Mouse (Mus musculus) limb, embryonic 11.5 days (tissue): Measurements from ENCODE around the gene Syngr2. TPM values are rescaled to one million over a fixed set of nuclear protein-coding genes. Genes with fewer than 3 reads are reported as not detected.
"Not testable (repeated sequence)": the region's sequence is repeated elsewhere in the genome, so short reads cannot be mapped to it uniquely, and the experiment has no call there.

ENCODE experiments used
- ATAC-seq: fragments of 200-750 bp; cut with Nextera tagmentation; 2 replicates; pipeline ENCODE4 v1.8.0; 2017; ENCODE audit warnings: low read depth; ENCODE audit not compliant: insufficient number of reproducible peaks, low FRiP score, low TSS enrichment
- DNase-seq: peaks from one replicate; pipeline ENCODE4 v3.0.0-alpha.2; 2015; ENCODE audit warnings: low spot score
- H3K27ac ChIP-seq: fragments of 300-500 bp; sonication (generic); replicated peaks from 2 replicates; pipeline ENCODE4 v1.5.1; 2014; ENCODE audit warnings: low read depth, mild to moderate bottlenecking, low read length
- H3K27me3 ChIP-seq: fragments of 300-500 bp; sonication (generic); 2 replicates; pipeline ENCODE4 v1.6.1; 2014; ENCODE audit warnings: mild to moderate bottlenecking, low read length, mixed read lengths; ENCODE audit not compliant: control insufficient read depth, insufficient read depth
- H3K36me3 ChIP-seq: fragments of 300-500 bp; sonication (generic); 2 replicates; pipeline ENCODE4 v1.6.1; 2014; ENCODE audit warnings: mild to moderate bottlenecking, low read length, moderate library complexity, mixed read lengths; ENCODE audit not compliant: control insufficient read depth, insufficient read depth
- H3K4me1 ChIP-seq: fragments of 300-500 bp; sonication (generic); 2 replicates; pipeline ENCODE4 v1.6.1; 2014; ENCODE audit warnings: low read length, mixed read lengths; ENCODE audit not compliant: control insufficient read depth, insufficient read depth
- H3K4me2 ChIP-seq: fragments of 300-500 bp; sonication (generic); 2 replicates; pipeline ENCODE4 v1.6.1; 2014; ENCODE audit warnings: low read depth, mild to moderate bottlenecking, moderate library complexity; ENCODE audit not compliant: severe bottlenecking
- H3K4me3 ChIP-seq: fragments of 300-500 bp; sonication (generic); 2 replicates; pipeline ENCODE4 v1.5.1; 2014; ENCODE audit warnings: low read depth, low read length
- H3K9ac ChIP-seq: fragments of 300-500 bp; sonication (generic); 2 replicates; pipeline ENCODE4 v1.6.1; 2014; ENCODE audit warnings: mild to moderate bottlenecking, low read length
- H3K9me3 ChIP-seq: fragments of 300-500 bp; sonication (generic); 2 replicates; pipeline ENCODE4 v1.6.1; 2016; ENCODE audit warnings: low read length; ENCODE audit not compliant: control insufficient read depth
- WGBS: fragments of 180-500 bp; shearing (Covaris S2); extraction: QIAGEN DNeasy Blood & Tissue Kit; methylation state at CpG from one replicate; pipeline ENCODE4 v1.1.7; 2014; 5-methylcytosine and 5-hydroxymethylcytosine counted together
- polyA plus RNA-seq: library from polyadenylated mRNA; unstranded; fragments of >200 nt; fragmentation: Nextera tagmentation; extraction: Ambion mirVana; gene quantifications from 2 replicates; pipeline ENCODE4 v1.2.1, GENCODE M21; 2014

Syngr2 gene
- polyA plus RNA-seq, 1 experiment from 2014 or later = 33.2 TPM

GRCm38 (mm10) chr11:117782705-117783034 lies 26.8 kb upstream of the Syngr2 start:
- peaks cover 2% of the 10 kb centered on the region; the same call in 1 of the 2 replicates for H3K27me3 ChIP-seq
- H3K4me3 ChIP-seq = peak overlapping the region; percentile 16
- DNase-seq = no peak
- 0 out of 2 replicates have a peak overlapping the region, but pooled peaks have one; percentile 28 for H3K9ac ChIP-seq
- H3K36me3 ChIP-seq = no peaks in the 10 kb centered on the region
- WGBS = 50% methylated on average over 9 of the region's 9 CpGs
- no peak for ATAC-seq
- H3K9me3 ChIP-seq = no peaks in the 10 kb centered on the region
- no peak overlapping the region for H3K27ac ChIP-seq
- peaks cover 29% of the 10 kb centered on the region for H3K4me1 ChIP-seq
- peak overlapping the region; percentile 51 for H3K4me2 ChIP-seq

GRCm38 (mm10) chr11:117783089-117783488 lies 26.4 kb upstream of the Syngr2 start:
- Histone ChIP-seq H3K27me3 (peaks cover 2% of the 10 kb centered on the region; the same call in 1 of the 2 replicates), H3K9me3 (no peaks in the 10 kb centered on the region), H3K9ac (peak overlapping the region; percentile 28; the same call in 1 of the 2 replicates), H3K4me1 (peaks cover 29% of the 10 kb centered on the region), H3K4me2 (peak overlapping the region; percentile 51), H3K4me3 (peak overlapping the region; percentile 16), H3K36me3 (no peaks in the 10 kb centered on the region), H3K27ac (no peak overlapping the region)
- 5% methylated on average over 31 of the region's 31 CpGs for WGBS
- ATAC-seq (no peak), DNase-seq (peak; percentile 86)

GRCm38 (mm10) chr11:117783683-117784309 lies 25.7 kb upstream of the Syngr2 start:
- Histone ChIP-seq H3K27me3 (peaks cover 2% of the 10 kb centered on the region; the same call in 1 of the 2 replicates), H3K36me3 (no peaks in the 10 kb centered on the region), H3K27ac (no peak overlapping the region), H3K9ac (peak overlapping the region; percentile 28; the same call in 1 of the 2 replicates), H3K4me3 (peak overlapping the region; percentile 16; the same call in 1 of the 2 replicates), H3K4me1 (peaks cover 24% of the 10 kb centered on the region), H3K9me3 (no peaks in the 10 kb centered on the region), H3K4me2 (peak overlapping the region; percentile 51)
- ATAC-seq (no peak), DNase-seq (peak; percentile 59)
- 33% methylated on average over 10 of the region's 10 CpGs for WGBS

GRCm38 (mm10) chr11:117786294-117786693 lies 23.2 kb upstream of the Syngr2 start:
- Histone ChIP-seq H3K4me2 (no peak overlapping the region), H3K27ac (no peak overlapping the region), H3K36me3 (no peaks in the 10 kb centered on the region), H3K9me3 (no peaks in the 10 kb centered on the region), H3K27me3 (peaks cover 2% of the 10 kb centered on the region; the same call in 1 of the 2 replicates), H3K4me1 (peaks cover 13% of the 10 kb centered on the region), H3K9ac (peak overlapping the region; percentile 43; the same call in 1 of the 2 replicates), H3K4me3 (no peak overlapping the region)
- DNase-seq (peak; percentile 75), ATAC-seq (no peak)
- 9% methylated on average over 10 of the region's 10 CpGs for WGBS

GRCm38 (mm10) chr11:117788481-117788880 lies 21.0 kb upstream of the Syngr2 start:
- 88% methylated on average over 7 of the region's 7 CpGs for WGBS
- ATAC-seq, DNase-seq, H3K27me3 ChIP-seq, H3K4me2 ChIP-seq, H3K9me3 ChIP-seq, H3K36me3 ChIP-seq, H3K27ac ChIP-seq, H3K9ac ChIP-seq, H3K4me3 ChIP-seq: not testable (repeated sequence)
- H3K4me1 ChIP-seq = peaks cover 14% of the 10 kb centered on the region; the same call in 1 of the 2 replicates

GRCm38 (mm10) chr11:117790286-117790685 lies 19.2 kb upstream of the Syngr2 start:
- Histone ChIP-seq H3K4me2 (peak overlapping the region; percentile 27; the same call in 1 of the 2 replicates), H3K9me3 (no peaks in the 10 kb centered on the region), H3K36me3 (no peaks in the 10 kb centered on the region), H3K4me3 (0 out of 2 replicates have a peak overlapping the region, but pooled peaks have one; percentile 10), H3K9ac (no peak overlapping the region), H3K27me3 (no peaks in the 10 kb centered on the region), H3K4me1 (peaks cover 12% of the 10 kb centered on the region; the same call in 1 of the 2 replicates), H3K27ac (no peak overlapping the region)
- WGBS = 5% methylated on average over 14 of the region's 14 CpGs
- peak; percentile 83 for DNase-seq
- no peak for ATAC-seq

GRCm38 (mm10) chr11:117790703-117791440 lies 18.6 kb upstream of the Syngr2 start:
- peaks cover 12% of the 10 kb centered on the region; the same call in 1 of the 2 replicates for H3K4me1 ChIP-seq
- no peaks in the 10 kb centered on the region for H3K36me3 ChIP-seq
- no peaks in the 10 kb centered on the region for H3K9me3 ChIP-seq
- no peak overlapping the region for H3K27ac ChIP-seq
- peak overlapping the region; percentile 27; the same call in 1 of the 2 replicates for H3K4me2 ChIP-seq
- H3K9ac ChIP-seq = no peak overlapping the region
- H3K4me3 ChIP-seq = 0 out of 2 replicates have a peak overlapping the region, but pooled peaks have one; percentile 10
- ATAC-seq (no peak), DNase-seq (no peak)
- no peaks in the 10 kb centered on the region for H3K27me3 ChIP-seq
- 27% methylated on average over 23 of the region's 23 CpGs for WGBS

GRCm38 (mm10) chr11:117791441-117791761 lies 18.1 kb upstream of the Syngr2 start:
- DNase-seq (no peak), ATAC-seq (no peak)
- H3K9me3 ChIP-seq = no peaks in the 10 kb centered on the region
- H3K9ac ChIP-seq = no peak overlapping the region
- H3K27ac ChIP-seq = no peak overlapping the region
- WGBS = 88% methylated on average over 9 of the region's 9 CpGs
- H3K27me3 ChIP-seq = no peaks in the 10 kb centered on the region
- no peak overlapping the region for H3K4me3 ChIP-seq
- peaks cover 12% of the 10 kb centered on the region; the same call in 1 of the 2 replicates for H3K4me1 ChIP-seq
- H3K4me2 ChIP-seq = no peak overlapping the region
- no peaks in the 10 kb centered on the region for H3K36me3 ChIP-seq
